Mouse (Mus musculus): ENCODE measurements around the gene Tspan7.

Gene Tspan7

DNA sequence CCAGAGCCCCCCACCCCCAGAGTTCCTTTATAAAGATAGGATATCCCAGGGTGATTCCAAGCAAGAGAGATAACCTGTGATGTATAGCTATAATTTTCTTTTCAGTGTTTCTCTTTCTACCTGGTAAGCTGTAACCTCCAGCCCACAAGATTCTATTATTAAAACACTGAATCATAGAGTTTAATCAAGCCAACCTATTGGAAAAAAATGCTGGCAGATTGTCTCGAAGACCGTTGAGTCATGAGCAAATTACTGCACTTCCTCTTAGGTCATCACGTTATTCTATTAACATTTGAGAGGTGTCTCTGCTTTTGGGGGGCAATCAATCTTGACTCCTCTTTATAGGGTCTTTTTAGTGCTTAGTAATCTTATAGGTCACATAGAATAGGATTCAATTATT is 61.9 kb downstream of the Tspan7 start:
- DNase-seq (ENCODE audit: low spot score in 2 of 2): no peak

GRCm38 (mm10) chrX:10549708-10550107 is 64.8 kb downstream of the Tspan7 start:
- no peak for DNase-seq (ENCODE audit: low spot score in 2 of 2)

- no peak for DNase-seq (ENCODE audit: low spot score in 2 of 2)
These were observed 71.9 kb downstream of the Tspan7 start for GRCm38 (mm10) chrX:10556899-10557298.

- no peak for DNase-seq (ENCODE audit: low spot score in 2 of 2)
These were observed 72.6 kb downstream of the Tspan7 start for GRCm38 (mm10) chrX:10557596-10557995.

GRCm38 (mm10) chrX:10558625-10559024 is 73.7 kb downstream of the Tspan7 start:
- DNase-seq (ENCODE audit: low spot score in 2 of 2): no peak

DNA sequence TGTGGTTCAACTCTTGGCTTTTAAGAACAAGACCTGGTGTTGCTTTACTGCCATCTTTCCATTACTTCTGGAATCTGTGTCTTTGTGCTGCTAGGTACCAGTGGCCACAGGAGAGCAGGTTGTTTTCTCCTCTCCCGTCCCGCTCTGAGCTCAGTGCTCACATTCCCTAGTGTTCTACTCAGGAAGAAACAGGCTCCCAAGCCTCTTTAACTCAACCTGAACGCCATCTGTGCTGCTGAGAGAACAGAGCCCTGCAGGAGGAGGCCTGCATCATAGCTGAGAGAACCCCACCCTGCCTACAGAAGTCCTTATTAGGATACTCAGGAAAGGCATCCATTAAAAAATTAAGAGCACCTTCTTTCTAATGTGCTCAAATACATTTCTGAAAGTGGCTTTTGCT is 80.9 kb downstream of the Tspan7 start:
- no peak for DNase-seq (ENCODE audit: low spot score in 2 of 2)

GRCm38 (mm10) chrX:10574523-10574922 is 89.6 kb downstream of the Tspan7 start:
- DNase-seq (ENCODE audit: low spot score in 2 of 2): no peak

DNA sequence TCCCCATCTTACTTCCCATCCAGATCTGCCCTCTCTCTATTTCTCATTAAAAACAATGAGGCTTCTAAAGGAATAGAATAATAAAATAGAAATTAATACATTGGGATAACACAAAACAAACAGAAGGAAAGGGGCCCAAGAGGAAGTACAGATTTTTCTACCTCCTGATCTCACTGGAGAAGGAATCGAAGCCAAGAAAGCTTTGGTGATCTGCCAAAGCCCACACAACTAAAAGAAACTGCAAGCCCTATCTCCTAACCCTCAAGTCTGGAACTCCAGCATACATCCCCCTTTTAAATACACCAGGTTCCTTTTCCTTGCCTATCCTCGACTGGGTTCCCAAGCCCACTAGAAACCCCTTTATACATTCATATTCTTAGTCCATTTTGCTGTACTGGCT is 90.4 kb downstream of the Tspan7 start:
- no peak for DNase-seq (ENCODE audit: low spot score in 2 of 2)

DNA sequence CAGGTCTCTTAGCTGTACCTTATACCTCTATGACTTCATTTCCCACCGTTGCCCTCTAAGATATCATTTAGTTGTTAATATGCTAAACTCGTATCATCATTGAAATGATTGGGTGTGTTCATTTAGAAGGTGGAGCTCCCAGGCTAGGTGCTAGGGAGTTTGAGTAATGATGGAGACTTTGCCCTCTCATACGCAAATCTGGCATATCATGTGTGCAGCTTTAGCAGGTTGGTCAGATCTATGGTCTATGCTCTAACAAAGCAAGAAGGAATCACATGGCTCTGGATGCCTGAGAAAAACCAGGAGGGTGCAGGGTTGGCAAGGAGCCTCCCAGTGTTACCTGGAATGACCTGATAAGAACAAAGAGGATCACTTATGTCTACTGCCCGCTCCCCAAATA is 91.4 kb downstream of the Tspan7 start:
- DNase-seq (ENCODE audit: low spot score in 2 of 2): no peak

- DNase-seq (ENCODE audit: low spot score in 2 of 2): no peak
These were observed 92.4 kb downstream of the Tspan7 start for GRCm38 (mm10) chrX:10577356-10577755.

- no peak for DNase-seq (ENCODE audit: low spot score in 2 of 2)
These were observed 97.8 kb downstream of the Tspan7 start for GRCm38 (mm10) chrX:10582731-10583130.

DNA sequence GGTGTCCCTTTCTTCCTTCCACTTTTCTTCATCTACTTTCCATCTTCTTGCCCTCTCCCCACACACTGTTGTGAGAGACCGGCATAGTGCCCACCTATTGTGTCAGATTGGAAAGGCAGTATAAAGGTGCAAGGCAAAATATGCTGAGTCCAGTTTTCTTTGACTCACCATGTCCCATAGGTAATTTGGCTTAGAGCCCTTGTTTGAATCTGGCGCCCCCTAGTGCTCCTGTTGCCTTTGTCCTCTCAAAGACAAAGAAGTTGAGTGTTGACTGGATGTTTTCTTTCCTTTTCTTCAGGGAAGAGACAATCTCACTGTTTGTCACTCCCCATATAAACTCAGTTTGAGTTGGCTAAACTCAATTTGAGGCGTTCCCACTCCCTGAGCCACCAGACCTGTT is 107.3 kb downstream of the Tspan7 start:
- DNase-seq (ENCODE audit: low spot score in 2 of 2): no peak

GRCm38 (mm10) chrX:10593561-10593960 is 108.6 kb downstream of the Tspan7 start:
- no peak for DNase-seq (ENCODE audit: low spot score in 2 of 2)

GRCm38 (mm10) chrX:10617119-10617518 is 132.2 kb downstream of the Tspan7 start:
- no peak for DNase-seq (ENCODE audit: low spot score in 2 of 2)

DNA sequence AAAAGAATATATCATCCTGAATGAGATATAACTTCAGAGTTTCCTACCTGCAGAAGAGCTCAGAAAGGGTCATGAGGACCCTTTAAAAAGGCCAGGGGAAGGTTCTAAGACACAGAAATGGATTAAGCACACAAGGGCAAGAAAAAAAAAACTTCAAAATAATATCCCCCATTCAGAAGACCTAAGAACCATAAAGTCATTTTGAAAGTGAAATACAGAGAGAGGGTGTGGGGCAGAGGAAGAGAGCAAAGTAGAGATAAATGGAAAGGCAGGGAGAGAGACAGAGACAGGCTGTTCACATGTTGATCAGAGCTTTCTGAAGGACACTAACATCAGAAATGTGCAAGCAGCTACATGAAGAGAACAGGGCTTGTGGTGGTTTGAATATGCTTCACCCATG is 156.1 kb downstream of the Tspan7 start:
- DNase-seq (ENCODE audit: low spot score in 2 of 2): no peak
